Mouse (Mus musculus): ENCODE measurements around the gene Wnt6. TPM values are rescaled to one million over a fixed set of nuclear protein-coding genes. Genes with fewer than 3 reads are reported as not detected.
A peak's percentile ranks its signal among the peaks of the same experiment; 100 is the strongest.

Gene Wnt6
- polyA plus RNA-seq, 2 experiments from 2014 or later = not detected

DNA sequence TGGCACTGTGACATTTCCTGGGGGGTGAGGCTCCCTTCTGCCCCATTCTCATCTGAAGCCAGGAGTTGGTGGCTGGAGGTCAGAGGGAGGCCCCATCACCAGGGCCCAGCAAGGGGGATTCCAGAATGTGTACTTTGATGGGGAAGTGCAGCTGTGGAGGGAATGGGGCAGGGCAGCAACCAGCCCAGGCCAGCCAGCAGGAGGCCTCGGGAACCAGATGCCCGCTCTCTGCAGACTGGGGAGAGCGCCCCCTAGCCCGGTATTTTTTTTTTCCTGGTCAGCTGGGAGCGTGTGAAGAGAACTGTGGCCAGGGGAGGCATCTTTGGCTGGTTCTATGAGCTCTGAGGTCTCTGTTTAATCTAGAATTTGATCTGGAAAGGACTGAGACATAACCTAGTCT, 4.1 kb downstream of the Wnt6 start:
- ATAC-seq = no peak

DNA sequence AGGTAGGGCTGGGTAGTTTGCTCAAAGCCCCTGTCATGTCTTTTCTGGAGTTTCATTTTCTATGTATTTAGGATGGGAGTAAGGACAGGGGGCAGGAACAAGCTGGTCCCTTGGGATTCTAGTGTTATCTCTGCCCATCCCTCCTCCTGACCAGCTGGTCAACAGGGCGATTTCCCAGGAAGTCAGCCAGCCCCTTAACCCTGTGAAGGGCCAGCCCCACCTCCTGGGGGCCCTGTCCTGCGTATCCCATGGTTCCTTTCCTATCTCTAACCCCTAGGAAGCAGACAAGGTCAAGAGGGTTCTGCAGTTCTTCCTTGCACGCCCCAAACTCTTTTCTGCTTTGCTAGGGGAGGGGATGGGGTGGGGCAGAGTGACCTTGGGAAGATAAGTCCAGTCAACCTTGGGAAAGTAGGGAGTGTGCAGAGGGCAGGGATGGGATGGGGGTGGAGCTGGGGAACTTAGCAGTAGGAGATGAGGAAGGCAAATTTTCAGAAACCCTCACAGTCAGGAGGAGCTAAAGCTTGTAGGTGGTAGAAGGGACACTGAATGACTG, 7.3 kb downstream of the Wnt6 start:
- ATAC-seq = no peak

DNA sequence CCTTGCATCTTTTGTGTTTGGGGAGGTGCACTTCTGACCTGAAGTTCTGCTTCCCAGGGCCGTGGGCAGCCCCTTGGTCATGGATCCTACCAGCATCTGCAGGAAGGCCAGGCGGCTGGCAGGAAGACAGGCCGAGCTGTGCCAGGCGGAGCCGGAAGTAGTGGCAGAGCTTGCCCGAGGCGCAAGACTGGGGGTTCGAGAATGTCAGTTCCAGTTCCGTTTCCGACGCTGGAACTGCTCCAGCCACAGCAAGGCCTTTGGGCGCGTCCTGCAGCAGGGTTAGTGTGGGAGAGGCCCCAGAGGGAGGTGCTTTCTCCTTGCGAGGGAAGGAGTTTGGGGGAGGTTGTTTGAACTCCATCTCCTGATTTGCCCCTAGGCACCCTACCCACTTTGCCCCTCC, 10.4 kb downstream of the Wnt6 start:
- no peak for ATAC-seq

DNA sequence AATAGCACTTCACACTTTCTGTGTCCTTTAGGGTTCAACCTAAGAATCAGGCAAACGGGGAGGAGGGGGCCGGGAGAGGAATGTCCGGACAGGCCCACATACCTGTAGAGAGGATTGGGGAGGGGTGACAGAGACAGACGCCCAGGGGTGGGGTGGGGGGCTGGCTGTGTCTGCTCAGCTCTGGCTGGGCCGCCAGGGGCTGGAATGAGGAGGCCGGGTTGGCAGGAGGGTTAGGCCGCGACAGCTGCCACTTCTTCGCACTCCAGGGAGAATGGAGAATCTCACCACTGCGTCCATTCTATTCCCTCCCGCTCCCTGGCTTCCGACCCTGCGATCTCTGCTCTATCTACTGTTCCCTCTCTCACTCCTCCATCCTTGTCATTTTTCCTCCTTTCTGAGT, 11.9 kb downstream of the Wnt6 start:
- no peak for ATAC-seq

DNA sequence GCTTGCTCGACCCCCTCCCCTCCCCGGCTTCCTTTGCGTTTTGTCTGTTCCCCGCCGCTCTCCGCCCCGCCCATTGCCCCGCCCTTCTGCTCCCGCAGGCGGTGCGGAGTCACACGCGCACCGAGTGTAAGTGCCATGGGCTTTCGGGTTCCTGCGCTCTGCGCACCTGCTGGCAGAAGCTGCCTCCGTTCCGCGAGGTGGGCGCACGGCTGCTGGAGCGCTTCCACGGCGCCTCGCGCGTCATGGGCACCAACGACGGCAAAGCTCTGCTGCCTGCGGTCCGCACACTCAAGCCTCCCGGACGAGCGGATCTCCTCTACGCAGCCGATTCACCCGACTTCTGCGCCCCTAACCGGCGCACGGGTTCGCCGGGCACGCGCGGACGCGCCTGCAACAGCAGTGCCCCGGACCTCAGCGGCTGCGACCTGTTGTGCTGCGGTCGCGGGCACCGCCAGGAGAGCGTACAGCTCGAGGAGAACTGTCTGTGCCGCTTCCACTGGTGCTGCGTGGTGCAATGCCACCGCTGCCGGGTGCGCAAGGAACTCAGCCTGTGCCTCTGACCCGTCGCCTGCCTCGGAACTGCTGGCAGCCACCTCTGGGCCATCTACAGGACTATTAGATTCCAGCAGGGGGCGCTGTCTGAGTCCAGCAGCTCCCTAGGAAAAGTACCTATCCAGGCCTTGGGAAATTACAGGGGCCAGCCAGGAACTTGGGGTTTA, 12.5 kb downstream of the Wnt6 start:
- no peak for ATAC-seq

DNA sequence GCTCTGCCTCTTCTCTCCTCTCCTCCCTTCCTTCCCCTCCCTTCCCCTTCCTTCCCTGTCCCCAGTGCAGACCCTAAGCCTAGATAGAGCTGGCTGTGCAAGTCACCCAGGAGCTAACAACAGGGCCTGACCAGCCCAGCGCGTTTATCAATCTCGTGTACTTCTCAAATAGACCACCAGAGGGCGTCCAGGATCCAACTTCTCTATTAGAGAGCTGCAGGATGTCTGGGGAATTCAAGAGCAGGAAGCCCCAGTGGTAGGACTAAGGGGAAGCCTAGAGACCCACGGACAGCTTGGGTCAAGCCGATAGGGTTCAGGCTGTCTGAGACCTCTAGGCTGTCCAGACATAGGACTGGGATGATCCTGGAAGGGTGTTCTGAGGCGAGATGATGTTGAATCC, 16.2 kb downstream of the Wnt6 start:
- peak; percentile 84 for ATAC-seq

DNA sequence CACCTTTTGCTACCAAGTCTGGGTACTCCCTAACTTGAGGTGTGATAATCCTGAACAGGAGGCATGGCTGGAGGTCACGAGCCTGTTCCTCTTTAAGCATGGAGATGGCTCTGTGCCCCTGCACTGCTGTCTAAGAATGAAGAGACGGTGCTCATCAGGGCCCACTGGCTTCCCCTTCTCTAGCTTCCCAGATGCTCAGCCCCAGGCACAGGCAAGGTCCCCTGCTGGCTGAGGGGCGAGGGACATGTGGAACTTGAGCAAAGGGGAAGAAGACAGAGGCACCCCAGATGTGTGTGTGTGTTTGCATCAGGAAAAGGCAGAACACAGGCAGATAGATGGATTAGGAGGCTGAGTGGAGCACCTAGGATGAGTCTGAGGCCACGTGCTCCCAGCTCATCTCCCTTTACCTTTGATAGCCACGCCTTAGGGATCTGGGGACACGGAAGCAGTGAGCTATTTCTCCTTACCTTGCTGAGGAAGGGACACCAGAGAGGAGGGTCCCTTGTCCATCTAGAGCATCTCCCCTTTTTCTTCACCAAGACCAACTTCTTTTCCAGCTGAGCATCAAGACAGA, 17.0 kb downstream of the Wnt6 start:
- no peak for ATAC-seq

DNA sequence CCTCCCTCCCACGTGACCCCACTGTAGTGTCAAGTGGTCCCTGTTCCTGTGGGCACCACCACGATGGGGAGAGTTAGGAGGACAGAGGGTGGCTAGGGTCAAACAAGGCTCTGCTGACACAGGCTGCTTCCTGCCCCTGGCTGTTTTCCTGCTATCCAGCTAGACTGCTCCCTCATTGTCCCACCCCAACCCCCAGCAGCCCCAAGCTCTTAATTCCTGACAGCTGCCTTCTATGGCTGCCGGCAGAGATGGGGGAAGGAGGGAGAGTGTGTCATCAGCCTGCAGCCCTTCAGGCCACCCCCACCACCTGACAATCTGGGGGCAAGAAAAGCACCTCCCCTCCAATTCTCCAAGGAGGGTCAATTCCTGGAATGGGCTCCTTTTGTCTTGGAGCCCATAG, 18.4 kb downstream of the Wnt6 start:
- ATAC-seq = no peak

DNA sequence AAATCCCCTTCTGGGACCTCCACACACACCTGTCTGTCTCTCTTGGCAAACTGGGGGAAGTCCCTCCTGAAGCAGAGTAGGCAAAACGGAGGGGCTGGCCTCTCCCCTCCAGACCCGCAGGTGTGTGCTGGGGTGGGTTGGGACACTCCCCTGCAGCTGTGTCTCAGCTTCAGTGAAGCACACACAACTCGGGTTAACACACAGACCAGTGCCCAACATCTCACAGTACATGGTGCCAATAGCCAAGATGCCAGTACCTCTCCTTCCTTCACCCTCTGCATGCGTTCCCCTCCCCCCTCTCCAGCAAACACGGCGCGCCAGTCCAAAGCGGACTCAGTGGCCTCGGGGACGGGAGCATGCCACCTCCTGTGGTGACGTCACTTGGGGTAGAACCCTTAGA, 19.6 kb downstream of the Wnt6 start, which contains the start of gene Wnt10a:
TSS of gene Wnt10a (plus strand) at position 268 of the 400 bp plus-strand sequence.
- no peak for ATAC-seq

DNA sequence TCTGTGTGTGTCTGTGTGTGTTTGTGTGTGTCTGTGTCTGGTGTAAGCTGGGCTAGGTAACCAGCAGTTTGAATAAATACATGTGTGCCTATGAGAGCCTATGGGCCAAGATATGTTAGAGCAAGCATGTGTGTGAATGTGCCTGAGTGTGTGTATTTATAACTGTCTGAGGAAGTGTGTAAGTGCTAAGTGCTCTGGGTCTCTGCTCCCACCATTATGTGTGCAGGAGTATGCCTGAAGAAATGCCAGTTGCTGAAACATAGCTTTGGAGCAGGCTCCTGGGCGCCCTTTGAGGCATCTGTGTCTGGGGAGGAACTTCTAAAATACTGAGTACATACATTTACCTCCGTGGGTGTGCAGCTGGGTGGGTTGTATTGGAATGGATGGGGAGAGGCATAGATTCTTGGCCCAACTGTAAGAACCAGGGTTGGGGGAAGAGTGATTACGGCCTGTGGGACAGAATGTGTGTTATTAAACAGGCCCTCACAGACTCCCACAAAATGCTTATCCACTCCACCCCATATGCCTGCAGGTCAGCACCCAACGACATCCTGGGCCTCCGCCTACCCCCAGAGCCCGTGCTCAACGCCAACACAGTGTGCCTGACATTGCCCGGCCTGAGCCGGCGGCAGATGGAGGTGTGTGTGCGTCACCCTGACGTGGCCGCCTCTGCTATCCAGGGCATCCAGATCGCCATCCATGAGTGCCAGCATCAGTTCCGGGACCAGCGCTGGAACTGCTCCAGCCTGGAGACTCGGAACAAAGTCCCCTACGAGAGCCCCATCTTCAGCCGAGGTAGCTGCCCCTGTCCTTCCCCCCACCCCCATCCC, 21.4 kb downstream of the Wnt6 start:
- ATAC-seq = no peak

DNA sequence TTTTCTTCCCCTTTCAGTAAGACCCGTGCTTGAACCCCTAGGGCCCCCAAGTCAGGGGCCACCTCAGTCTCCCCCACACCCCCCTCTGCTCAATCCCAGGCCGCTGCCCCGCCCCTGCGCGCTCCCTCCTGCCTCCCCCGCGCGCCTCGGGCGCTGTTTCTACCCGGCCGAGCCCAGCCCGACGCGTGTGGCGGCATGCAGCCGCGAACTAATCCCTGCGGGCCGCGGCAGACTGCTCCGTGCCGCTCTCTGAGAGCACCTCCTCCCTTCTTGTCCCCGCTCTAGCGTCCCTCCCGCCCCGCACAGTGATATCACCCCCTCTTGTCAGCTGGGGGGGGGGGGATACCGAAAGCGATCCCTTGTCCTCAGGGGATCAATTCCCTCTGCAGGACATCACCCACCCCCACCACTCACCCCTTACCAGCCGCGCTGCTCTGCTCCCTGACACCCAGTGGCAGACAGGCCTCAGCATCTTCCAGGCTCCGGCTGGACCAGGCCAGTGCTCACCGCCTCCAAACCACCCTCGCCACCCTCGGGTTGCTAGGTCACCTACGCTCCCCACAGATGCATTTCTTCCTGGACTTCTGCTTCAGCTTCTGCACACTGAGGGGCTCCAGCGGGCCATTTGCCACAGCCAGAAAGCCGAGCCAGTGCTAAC, 22.9 kb downstream of the Wnt6 start:
- peak; percentile 11 for ATAC-seq

DNA sequence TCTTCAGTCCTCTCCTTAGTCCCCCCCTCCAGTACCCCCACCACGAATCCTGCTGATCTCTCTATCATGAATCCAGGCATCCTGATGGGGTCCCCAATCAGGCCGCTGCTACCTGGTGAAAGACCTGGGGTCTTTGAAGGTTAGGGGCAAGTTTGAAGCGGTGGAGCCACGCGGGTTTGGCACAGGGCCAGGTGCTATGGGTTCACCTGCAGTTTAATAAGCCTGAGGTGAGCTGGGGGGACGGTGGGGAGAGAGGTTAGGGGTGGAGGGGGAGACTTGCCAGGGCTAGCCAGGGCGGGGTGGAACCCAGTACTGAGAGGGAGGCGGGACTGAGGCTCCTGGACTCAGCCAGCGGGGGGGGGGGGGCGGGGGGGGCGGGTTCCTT, 23.4 kb downstream of the Wnt6 start:
- no peak for ATAC-seq

DNA sequence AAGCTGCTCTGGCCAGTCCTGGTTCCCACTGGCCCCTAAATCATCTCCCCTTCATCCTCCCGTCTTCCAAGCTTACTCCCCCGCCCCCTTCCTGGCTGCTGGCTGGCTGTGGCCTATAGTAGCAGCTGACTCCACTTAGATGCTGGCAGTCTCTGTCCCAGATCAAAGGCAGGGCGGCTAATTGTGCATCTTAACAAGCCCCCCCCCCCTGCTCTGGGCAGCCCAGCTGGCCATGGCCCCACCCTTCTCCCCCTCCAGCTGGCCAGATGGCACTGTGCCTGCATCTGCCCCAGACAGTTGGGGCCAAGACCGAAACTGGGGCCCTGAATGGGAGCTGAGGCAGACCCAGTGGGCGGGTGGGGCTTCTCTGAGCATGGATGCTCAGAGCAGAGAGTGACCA, 25.8 kb downstream of the Wnt6 start:
- ATAC-seq = no peak

DNA sequence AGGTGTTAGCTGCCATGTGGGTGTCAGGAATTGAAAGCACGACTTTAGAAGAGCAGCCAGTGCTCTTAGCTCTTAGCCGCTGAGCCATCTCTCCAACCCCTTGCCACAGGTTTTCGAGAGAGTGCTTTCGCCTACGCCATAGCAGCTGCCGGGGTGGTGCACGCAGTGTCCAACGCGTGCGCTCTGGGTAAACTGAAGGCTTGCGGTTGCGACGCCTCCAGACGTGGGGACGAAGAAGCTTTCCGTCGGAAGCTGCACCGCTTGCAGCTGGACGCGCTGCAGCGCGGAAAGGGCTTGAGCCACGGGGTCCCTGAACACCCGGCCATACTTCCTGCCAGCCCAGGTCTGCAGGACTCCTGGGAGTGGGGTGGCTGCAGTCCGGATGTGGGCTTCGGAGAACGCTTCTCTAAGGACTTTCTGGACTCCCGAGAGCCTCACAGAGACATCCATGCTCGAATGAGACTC, 28.8 kb downstream of the Wnt6 start:
- ATAC-seq = peak; percentile 6

DNA sequence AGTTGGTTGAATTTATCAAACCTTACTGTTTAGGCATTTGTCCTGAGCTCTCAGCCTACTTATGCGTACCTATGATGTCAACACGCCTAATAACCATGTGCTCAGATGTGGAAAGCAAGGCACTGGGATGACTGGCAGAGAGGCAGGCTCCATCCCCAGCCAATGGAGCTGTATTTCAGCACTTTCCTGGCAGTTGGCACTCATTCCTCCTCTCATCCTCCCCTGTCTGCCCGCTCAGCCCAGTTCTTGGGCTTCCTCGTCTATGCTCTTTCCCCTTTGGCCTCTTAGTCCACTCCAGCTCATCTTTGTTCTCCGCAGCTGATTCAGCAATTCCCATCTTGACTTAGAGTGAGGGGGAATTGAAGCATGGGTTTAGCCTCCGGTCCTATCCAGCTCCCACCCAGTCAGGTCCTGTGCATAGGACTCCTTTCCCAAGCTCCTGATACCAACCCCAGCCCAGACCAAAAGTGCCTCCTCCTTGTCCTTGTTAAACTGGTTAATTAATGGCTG, 30.0 kb downstream of the Wnt6 start:
- no peak for ATAC-seq

DNA sequence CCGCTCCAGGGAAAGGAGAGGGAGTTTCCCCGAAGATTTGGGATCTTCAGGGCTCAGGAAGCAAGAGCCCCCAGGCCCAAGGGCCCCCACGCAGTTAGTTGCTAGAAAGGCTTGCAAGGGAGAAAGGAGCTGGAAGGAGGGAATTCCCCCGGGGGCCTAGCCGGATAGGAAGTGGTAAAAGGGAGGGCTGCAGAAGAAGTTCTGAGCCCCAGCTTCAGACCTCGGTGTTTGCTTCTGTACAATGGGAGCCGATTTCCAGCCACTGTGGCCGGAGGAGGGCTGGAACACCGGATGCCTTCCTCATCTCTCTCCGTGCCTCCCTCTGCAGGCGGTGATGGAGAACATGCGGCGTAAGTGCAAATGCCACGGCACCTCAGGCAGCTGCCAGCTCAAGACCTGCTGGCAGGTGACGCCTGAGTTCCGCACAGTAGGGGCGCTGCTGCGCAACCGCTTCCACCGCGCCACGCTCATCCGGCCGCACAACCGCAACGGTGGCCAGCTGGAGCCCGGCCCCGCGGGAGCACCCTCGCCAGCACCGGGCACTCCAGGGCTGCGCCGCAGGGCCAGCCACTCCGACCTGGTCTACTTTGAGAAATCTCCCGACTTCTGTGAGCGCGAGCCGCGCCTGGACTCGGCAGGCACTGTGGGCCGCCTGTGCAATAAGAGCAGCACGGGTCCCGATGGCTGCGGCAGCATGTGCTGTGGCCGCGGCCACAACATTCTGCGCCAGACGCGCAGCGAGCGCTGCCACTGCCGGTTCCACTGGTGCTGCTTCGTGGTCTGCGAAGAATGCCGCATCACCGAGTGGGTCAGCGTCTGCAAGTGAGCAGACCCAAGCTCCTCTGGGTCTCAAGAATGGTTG, 31.3 kb downstream of the Wnt6 start:
- peak; percentile 74 for ATAC-seq

DNA sequence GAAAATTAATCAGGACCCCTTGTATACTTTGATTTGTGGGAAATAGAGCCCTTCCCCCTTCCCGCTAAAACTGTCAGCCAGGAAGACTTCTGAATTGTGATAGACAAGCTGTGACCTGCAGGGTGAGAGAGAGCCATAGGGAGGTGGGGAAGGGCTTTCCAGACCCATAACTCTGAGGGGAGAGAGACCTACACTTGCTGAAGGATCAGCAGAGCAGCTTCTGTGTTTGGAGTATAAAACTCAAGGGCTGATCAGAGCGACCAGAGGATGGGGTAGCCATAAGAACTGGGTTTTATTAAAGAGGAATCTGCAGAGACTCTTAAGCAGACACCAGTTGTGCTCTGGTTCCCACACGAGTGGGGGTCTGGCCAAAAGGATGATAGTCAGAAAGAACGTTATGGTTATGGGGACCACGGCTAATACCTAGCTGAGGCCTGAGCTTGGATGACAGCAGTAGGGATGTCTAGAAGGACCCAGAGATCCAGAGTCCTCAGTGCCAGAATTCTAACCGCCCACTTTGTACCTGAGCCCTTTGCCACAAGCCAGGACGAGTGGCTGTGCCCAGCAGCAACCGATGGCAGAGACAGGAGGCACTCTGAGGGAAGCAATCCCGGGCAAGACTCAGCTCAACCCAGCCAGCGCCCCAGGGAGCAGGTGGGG, 32.6 kb downstream of the Wnt6 start:
- no peak for ATAC-seq

DNA sequence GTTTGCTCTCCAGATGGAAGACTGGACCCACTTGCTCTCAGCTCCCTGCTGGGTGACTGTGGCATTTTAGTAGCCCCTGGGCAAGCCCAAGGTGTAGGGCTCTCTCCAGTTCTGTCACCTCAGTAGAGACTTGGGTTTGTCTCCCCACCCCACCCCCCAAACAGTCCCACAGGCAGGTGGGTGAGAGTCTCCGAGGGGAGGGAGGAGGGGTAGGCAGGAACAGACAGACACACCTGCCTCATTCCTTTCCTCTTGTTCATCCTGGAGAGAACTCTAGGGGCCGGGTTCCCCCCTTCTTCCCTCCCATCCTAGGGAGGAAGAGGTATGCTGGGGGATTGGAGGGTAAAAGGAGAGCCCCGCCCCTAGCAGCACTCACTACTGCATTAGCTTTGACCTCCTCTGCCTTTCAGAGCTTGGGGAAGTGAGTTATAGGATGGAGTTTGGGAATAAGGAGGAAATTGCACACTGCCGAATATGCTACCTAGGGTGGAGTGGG, 33.7 kb downstream of the Wnt6 start:
- ATAC-seq = no peak

DNA sequence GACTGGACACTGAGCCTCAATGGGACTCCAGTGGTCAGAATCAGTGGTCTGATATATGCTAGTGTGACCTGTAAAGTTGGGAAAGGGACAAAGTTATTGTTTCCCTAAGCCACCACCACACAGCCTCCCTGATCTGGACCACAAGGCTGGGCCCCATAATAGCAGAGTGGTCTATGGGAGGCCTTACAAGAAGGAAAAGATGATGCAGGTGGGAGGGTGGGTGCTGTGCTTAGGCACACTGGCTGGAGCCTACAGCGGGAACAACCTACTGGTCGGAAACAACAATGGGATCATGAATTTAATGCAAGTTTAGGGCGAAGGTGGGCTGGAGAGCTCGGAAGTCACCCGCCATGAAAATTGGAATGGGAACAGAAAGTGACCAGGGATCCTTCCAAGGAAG, 34.2 kb downstream of the Wnt6 start:
- no peak for ATAC-seq

DNA sequence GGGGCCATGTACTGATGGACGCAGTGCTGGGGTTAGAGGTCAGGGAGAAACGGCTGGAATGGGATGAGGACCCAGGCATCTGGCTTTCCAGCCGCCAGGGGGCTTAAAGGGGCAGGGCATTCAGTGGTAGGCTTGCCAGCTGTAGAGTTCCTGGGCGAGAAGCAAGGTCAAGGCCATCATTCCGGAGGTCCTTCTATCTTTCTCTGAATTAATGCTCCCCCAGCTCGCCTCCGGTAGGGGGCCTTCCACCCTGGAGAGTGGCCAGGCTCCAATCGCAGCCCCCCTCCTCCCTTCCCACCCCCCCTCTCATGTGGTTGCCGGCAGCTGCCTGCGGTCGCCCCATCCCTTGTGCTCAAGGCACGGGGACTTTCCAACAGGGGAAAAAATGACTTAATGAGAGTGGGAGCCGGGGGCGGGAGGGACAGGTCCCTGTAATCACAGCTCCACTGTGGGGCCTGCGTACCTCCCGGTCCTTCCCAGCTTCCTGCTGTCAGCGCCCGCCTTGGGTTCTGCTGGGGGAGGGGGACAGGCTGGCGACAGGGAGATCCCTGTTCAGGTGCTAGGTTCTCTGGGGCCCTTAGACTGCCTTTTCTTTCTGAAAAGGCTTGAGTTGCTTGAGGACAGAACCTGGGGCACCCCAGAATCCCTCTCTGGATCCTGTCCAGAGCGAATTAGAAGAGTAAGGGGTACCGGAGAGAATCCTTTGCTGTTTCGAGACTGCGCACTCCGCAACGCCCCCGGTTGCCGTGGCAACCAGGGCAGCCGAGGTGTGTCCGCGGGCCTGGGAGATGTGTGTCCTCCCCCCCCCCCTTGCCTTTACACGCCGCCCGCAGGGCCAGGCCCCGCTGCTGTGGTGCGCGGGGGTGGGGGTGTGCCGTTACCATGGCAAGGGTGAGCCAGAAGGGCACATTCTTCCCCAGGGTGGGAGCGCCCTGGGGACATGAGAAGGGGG, 34.9 kb downstream of the Wnt6 start:
- peak; percentile 53 for ATAC-seq

Data from CD4-positive, CD25-positive, alpha-beta regulatory T cell, adult 4 months (primary cell).